Mouse (Mus musculus): ENCODE measurements around the gene Tor1aip2. TPM values are rescaled to one million over a fixed set of nuclear protein-coding genes. Genes with fewer than 3 reads are reported as not detected.

Tor1aip2 gene
- total and polyA plus RNA-seq, 3 experiments: 28.7 to 69.5 (median 62.8) TPM

DNA sequence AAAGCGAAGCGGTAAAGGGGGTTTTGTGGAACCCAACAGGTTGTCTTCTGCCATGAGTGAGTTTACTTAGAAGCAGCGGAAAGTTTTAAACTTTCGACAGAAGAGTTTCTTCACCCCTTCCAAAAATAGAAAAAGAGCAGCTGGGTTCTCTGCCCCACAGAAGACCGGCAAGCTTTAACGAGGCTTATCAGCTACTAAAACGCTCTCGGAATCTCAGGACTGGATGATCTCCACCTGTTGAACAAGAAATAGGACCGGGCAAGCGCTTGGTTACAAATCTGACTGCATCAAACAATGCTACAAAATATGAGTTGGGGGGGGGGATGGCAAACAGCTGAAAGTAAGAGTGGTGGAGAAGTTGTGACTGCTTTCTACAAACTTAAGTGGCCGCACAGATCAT is 44.8 kb upstream of the Tor1aip2 start:
- no peaks in the 10 kb centered on the region for H3K36me3 ChIP-seq (replicated peaks in 1 of 2; ENCODE audit: control insufficient read depth in 1 of 2, insufficient read depth in 1 of 2, low read length in 1 of 2)
- no peaks in the 10 kb centered on the region for H3K9me3 ChIP-seq (replicated peaks; ENCODE audit: low read length)
- in situ Hi-C loops (cut with MboI; ENCODE audit: low pct_ligation_motif_present, low pct_unique_long_range_greater_than_20kb, low sequenced_read_pairs) (no loop called here), dilution Hi-C loops (cut with MboI; ENCODE audit: extremely low pct_ligation_motif_present, extremely low pct_unique_long_range_greater_than_20kb, low sequenced_read_pairs) (no loop called here)
- no peaks in the 10 kb centered on the region for H3K27me3 ChIP-seq (replicated peaks)
- H3K4me2 ChIP-seq (ENCODE audit: insufficient read depth, low read depth, poor library complexity, severe bottlenecking): peak overlapping the region; percentile 32
- H3K4me1 ChIP-seq (ENCODE audit: control insufficient read depth in 1 of 2, insufficient read depth in 2 of 2): peaks cover 3 to 18% of the 10 kb centered on the region in 2 experiments; a peak in 2 of 4 replicates
- H3K4me3 ChIP-seq (replicated peaks in 1 of 3; ENCODE audit: low read depth in 2 of 3, low read length in 2 of 3, poor library complexity in 1 of 3): no peak overlapping the region
- H3K79me2 ChIP-seq (replicated peaks; ENCODE audit: control insufficient read depth, extremely low read depth, insufficient read depth, poor library complexity, severe bottlenecking): no peaks in the 10 kb centered on the region
- H3K27ac ChIP-seq (ENCODE audit: insufficient read depth, low read depth): no peak overlapping the region
- TF ChIP-seq EP300 (IDR thresholded peaks at IDR 0.05; ENCODE audit: low read length) (no peak), MXI1 (IDR thresholded peaks at IDR 0.05; ENCODE audit: low read depth, low read length) (no peak), MEF2A (IDR thresholded peaks at IDR 0.05; ENCODE audit: borderline replicate concordance, low read depth, low read length) (peak; percentile 90), JUN (IDR thresholded peaks at IDR 0.05; ENCODE audit: insufficient read depth, low read depth, low read length) (no peak), CHD1 (IDR thresholded peaks at IDR 0.05; ENCODE audit: low read depth, low read length) (no peak)
- DNase-seq (ENCODE audit: extremely low read depth): no peak
- H3K9ac ChIP-seq (ENCODE audit: insufficient read depth, low read depth): peak overlapping the region; percentile 59; the same call in 1 of the 2 replicates

DNA sequence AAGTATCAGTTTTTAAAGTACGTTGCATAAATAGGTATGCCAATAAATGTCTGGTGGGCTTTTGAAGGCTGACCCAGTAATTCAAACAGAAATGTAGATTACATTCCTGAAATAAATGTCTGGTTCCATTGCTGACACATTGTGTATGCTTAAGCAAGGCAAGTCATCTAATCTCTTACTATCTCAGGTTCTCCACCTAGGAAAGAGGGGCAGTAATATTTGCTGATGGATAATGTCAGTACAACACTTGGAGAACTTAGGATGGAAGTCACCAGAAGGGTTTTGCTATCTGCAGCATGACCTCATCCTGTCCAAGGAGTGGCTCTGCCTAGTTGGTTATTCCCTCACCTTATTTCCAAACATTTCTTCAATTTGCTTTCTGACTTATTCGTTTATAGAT is 40.7 kb upstream of the Tor1aip2 start:
- Histone ChIP-seq H3K27ac (ENCODE audit: insufficient read depth, low read depth) (no peak overlapping the region), H3K4me2 (ENCODE audit: insufficient read depth, low read depth, poor library complexity, severe bottlenecking) (no peak overlapping the region), H3K9me3 (replicated peaks; ENCODE audit: low read length) (no peaks in the 10 kb centered on the region), H3K4me3 (replicated peaks in 1 of 3; ENCODE audit: low read depth in 2 of 3, low read length in 2 of 3, poor library complexity in 1 of 3) (no peak overlapping the region), H3K4me1 (ENCODE audit: control insufficient read depth in 1 of 2, insufficient read depth in 2 of 2) (peaks cover 3 to 18% of the 10 kb centered on the region in 2 experiments; a peak in 2 of 4 replicates), H3K9ac (ENCODE audit: insufficient read depth, low read depth) (no peak overlapping the region), H3K27me3 (replicated peaks) (no peaks in the 10 kb centered on the region), H3K36me3 (replicated peaks in 1 of 2; ENCODE audit: control insufficient read depth in 1 of 2, insufficient read depth in 1 of 2, low read length in 1 of 2) (no peaks in the 10 kb centered on the region), H3K79me2 (replicated peaks; ENCODE audit: control insufficient read depth, extremely low read depth, insufficient read depth, poor library complexity, severe bottlenecking) (no peaks in the 10 kb centered on the region)
- TF ChIP-seq GABPA (IDR thresholded peaks at IDR 0.05; ENCODE audit: insufficient replicate concordance, low read depth, low read length): no peak
- TF ChIP-seq UBTF (IDR thresholded peaks at IDR 0.05; ENCODE audit: low read depth, low read length): no peak
- TF ChIP-seq RAD21 (IDR thresholded peaks at IDR 0.05; ENCODE audit: low read depth, low read length): no peak
- no peak for TF ChIP-seq SMC3 (IDR thresholded peaks at IDR 0.05; ENCODE audit: low read depth, low read length)
- no peak for TF ChIP-seq ZC3H11A (IDR thresholded peaks at IDR 0.05; ENCODE audit: low read depth, low read length)
- no peak for TF ChIP-seq NRF1 (IDR thresholded peaks at IDR 0.05; ENCODE audit: low read depth, low read length)
- TF ChIP-seq NELFE (IDR thresholded peaks at IDR 0.05; ENCODE audit: low read depth, low read length): no peak
- dilution Hi-C loops (cut with MboI; ENCODE audit: extremely low pct_ligation_motif_present, extremely low pct_unique_long_range_greater_than_20kb, low sequenced_read_pairs): no loop called here
- in situ Hi-C loops (cut with MboI; ENCODE audit: low pct_ligation_motif_present, low pct_unique_long_range_greater_than_20kb, low sequenced_read_pairs): no loop called here
- no peak for DNase-seq (ENCODE audit: extremely low read depth)

DNA sequence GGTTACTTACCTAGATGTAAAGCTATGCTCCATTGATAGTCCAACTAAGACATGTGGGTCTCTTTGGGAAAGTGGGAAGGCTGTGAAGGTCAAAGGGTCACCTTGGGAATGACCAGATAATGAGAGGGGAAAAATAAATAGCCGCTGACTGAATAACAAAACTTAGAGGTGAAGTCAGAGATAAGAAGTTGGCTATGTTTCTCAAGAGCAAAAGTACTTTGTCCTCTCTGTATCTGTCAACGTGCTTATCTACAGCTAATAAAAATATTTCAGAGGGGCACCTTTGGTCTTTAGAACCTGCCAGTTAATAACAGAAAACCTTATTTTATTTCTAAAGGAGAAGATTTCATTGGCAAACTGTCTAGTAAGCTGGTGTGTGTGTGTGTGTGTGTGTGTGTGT is 39.6 kb upstream of the Tor1aip2 start:
- Histone ChIP-seq H3K9ac (ENCODE audit: insufficient read depth, low read depth) (no peak overlapping the region), H3K9me3 (replicated peaks; ENCODE audit: low read length) (no peaks in the 10 kb centered on the region), H3K4me2 (ENCODE audit: insufficient read depth, low read depth, poor library complexity, severe bottlenecking) (no peak overlapping the region), H3K79me2 (replicated peaks; ENCODE audit: control insufficient read depth, extremely low read depth, insufficient read depth, poor library complexity, severe bottlenecking) (no peaks in the 10 kb centered on the region), H3K36me3 (replicated peaks in 1 of 2; ENCODE audit: control insufficient read depth in 1 of 2, insufficient read depth in 1 of 2, low read length in 1 of 2) (no peaks in the 10 kb centered on the region), H3K4me3 (replicated peaks in 1 of 3; ENCODE audit: low read depth in 2 of 3, low read length in 2 of 3, poor library complexity in 1 of 3) (no peak overlapping the region), H3K27me3 (replicated peaks) (no peaks in the 10 kb centered on the region), H3K27ac (ENCODE audit: insufficient read depth, low read depth) (no peak overlapping the region), H3K4me1 (ENCODE audit: control insufficient read depth in 1 of 2, insufficient read depth in 2 of 2) (peaks cover 3 to 12% of the 10 kb centered on the region in 2 experiments; a peak in 2 of 4 replicates)
- in situ Hi-C loops (cut with MboI; ENCODE audit: low pct_ligation_motif_present, low pct_unique_long_range_greater_than_20kb, low sequenced_read_pairs) (no loop called here), dilution Hi-C loops (cut with MboI; ENCODE audit: extremely low pct_ligation_motif_present, extremely low pct_unique_long_range_greater_than_20kb, low sequenced_read_pairs) (no loop called here)
- DNase-seq (ENCODE audit: extremely low read depth): no peak
- TF ChIP-seq JUN (IDR thresholded peaks at IDR 0.05; ENCODE audit: insufficient read depth, low read depth, low read length) (no peak), ZKSCAN1 (IDR thresholded peaks at IDR 0.05; ENCODE audit: borderline replicate concordance, low read depth, low read length) (no peak), SIN3A (IDR thresholded peaks at IDR 0.05; ENCODE audit: low read length) (no peak), ETS1 (conservative IDR thresholded peaks at IDR 0.05; ENCODE audit: low read depth, low read length) (no peak), GABPA (IDR thresholded peaks at IDR 0.05; ENCODE audit: insufficient replicate concordance, low read depth, low read length) (no peak), NRF1 (IDR thresholded peaks at IDR 0.05; ENCODE audit: low read depth, low read length) (no peak), USF1 (IDR thresholded peaks at IDR 0.05; ENCODE audit: low read depth, low read length) (no peak), BHLHE40 (IDR thresholded peaks at IDR 0.05; ENCODE audit: low read depth, low read length) (no peak), MYC (IDR thresholded peaks at IDR 0.05; ENCODE audit: low read depth, low read length) (no peak), ELF1 (IDR thresholded peaks at IDR 0.05; ENCODE audit: low read depth, low read length) (no peak), POLR2A (IDR thresholded peaks at IDR 0.05; ENCODE audit: low read depth, low read length) (no peak), RCOR1 (conservative IDR thresholded peaks at IDR 0.05; ENCODE audit: low read depth, low read length) (no peak), CHD1 (IDR thresholded peaks at IDR 0.05; ENCODE audit: low read depth, low read length) (no peak), HCFC1 (IDR thresholded peaks at IDR 0.05; ENCODE audit: low read depth, low read length) (no peak), ZNF384 (IDR thresholded peaks at IDR 0.05; ENCODE audit: low read depth, low read length) (no peak), UBTF (IDR thresholded peaks at IDR 0.05; ENCODE audit: low read depth, low read length) (no peak), SMC3 (IDR thresholded peaks at IDR 0.05; ENCODE audit: low read depth, low read length) (no peak), JUND (conservative IDR thresholded peaks at IDR 0.05; ENCODE audit: low read depth, low read length) (no peak)
